Mouse (Mus musculus): Measurements from ENCODE around the gene Gdpd3.

GRCm38 (mm10) chr7:126808703-126809455, 42.7 kb downstream of the Gdpd3 start:
- TF ChIP-seq POLR2A (IDR thresholded peaks at IDR 0.05; ENCODE audit: borderline replicate concordance, low read depth, low read length) (no peak), CTCF (IDR thresholded peaks at IDR 0.05; ENCODE audit: low read depth, low read length) (no peak)

All from bone marrow macrophage, adult 2 months (primary cell).